Mouse (Mus musculus) liver, postnatal 0 days (tissue): ENCODE data around the gene 4632433K11Rik. TPM values are rescaled to one million over a fixed set of nuclear protein-coding genes. Genes with fewer than 3 reads are reported as not detected.

ENCODE experiments used
- ATAC-seq: fragments of 200-750 bp; cut with Nextera tagmentation; 2 replicates; pipeline ENCODE4 v1.8.0; 2017; ENCODE audit warnings: mild to moderate bottlenecking, moderate library complexity
- DNase-seq: peaks from one replicate; pipeline ENCODE4 v3.0.0-alpha.2; 2016
- H3K27ac ChIP-seq: fragments of 300-500 bp; sonication (generic); 2 replicates; pipeline ENCODE4 v1.5.1; 2014; ENCODE audit warnings: antibody characterized with exemption, moderate library complexity, mild to moderate bottlenecking, low read depth
- H3K27me3 ChIP-seq: fragments of 300-500 bp; sonication (generic); 2 replicates; pipeline ENCODE4 v1.6.1; 2014; ENCODE audit warnings: low read length, control low read depth, mixed read lengths; ENCODE audit not compliant: insufficient read depth
- H3K36me3 ChIP-seq: fragments of 300-500 bp; sonication (generic); replicated peaks from 2 replicates; pipeline ENCODE4 v1.6.1; 2014; ENCODE audit warnings: mild to moderate bottlenecking, control low read depth, low read length, moderate library complexity, mixed read lengths; ENCODE audit not compliant: insufficient read depth
- H3K4me1 ChIP-seq: fragments of 300-500 bp; sonication (generic); 2 replicates; pipeline ENCODE4 v1.6.1; 2014; ENCODE audit warnings: antibody characterized with exemption, mild to moderate bottlenecking, control low read depth; ENCODE audit not compliant: insufficient read depth
- H3K4me2 ChIP-seq: fragments of 300-500 bp; sonication (generic); 2 replicates; pipeline ENCODE4 v1.6.1; 2014; ENCODE audit warnings: low read depth, mild to moderate bottlenecking, low read length, moderate library complexity, mixed read lengths
- H3K4me3 ChIP-seq: fragments of 300-500 bp; sonication (generic); 2 replicates; pipeline ENCODE4 v1.5.1; 2014; ENCODE audit warnings: low read depth, low read length
- H3K9ac ChIP-seq: fragments of 300-500 bp; sonication (generic); replicated peaks from 2 replicates; pipeline ENCODE4 v1.6.1; 2014; ENCODE audit warnings: mild to moderate bottlenecking, moderate library complexity
- H3K9me3 ChIP-seq: fragments of 300-500 bp; sonication (generic); 2 replicates; pipeline ENCODE4 v1.6.1; 2016; ENCODE audit warnings: mild to moderate bottlenecking, control low read depth, low read length, mixed read lengths
- CTCF ChIP-seq: sonication (generic); IDR thresholded peaks from 2 replicates; pipeline ENCODE4 v1.5.1; 2016; ENCODE audit warnings: antibody characterized with exemption, low read depth
- EP300 ChIP-seq: IDR thresholded peaks from 2 replicates; pipeline ENCODE4 v1.6.1; 2016; ENCODE audit warnings: antibody characterized with exemption, low read depth, mild to moderate bottlenecking
- WGBS: fragments of 180-500 bp; shearing (Covaris S2); extraction: QIAGEN DNeasy Blood & Tissue Kit; methylation state at CpG from one replicate; pipeline ENCODE4 v1.1.7; 2014; ENCODE audit not compliant: insufficient replicate concordance; 5-methylcytosine and 5-hydroxymethylcytosine counted together
- polyA plus RNA-seq: library from polyadenylated mRNA; unstranded; fragments of >200 nt; fragmentation: Nextera tagmentation; extraction: Ambion mirVana; gene quantifications from 2 replicates; pipeline ENCODE4 v1.2.1, GENCODE M21; 2015

4632433K11Rik gene
- polyA plus RNA-seq, 1 experiment from 2014 or later: not detected

DNA sequence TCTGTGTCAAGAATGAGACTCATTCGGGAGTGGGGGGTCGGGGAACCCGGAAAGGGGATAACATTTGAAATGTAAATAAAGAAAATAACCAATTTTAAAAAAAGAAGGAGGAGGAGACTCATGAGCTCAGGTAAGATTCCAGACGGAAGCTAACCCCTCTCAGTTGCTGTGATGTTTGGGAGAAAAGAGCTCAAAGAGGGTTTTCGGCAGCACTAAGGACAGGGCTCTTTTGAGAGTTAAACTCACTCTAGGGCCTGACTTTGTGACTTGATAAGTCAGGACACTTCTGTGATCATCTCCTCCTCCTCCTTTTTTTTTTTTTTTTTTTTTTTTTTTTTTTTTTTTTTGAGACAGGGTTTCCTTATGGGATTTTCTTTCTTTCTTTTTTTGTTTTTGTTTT is 5.0 kb downstream of the 4632433K11Rik start:
- no peak for TF ChIP-seq EP300
- no peak for TF ChIP-seq CTCF
- DNase-seq: no peak
- H3K9ac ChIP-seq: peak overlapping the region; percentile 68
- H3K4me1 ChIP-seq: peaks cover 14% of the 10 kb centered on the region
- no peak for ATAC-seq
- H3K27me3 ChIP-seq: no peaks in the 10 kb centered on the region
- H3K36me3 ChIP-seq: no peaks in the 10 kb centered on the region; the same call in 1 of the 2 replicates
- 26% methylated on average over 5 of the region's 5 CpGs for WGBS
- H3K4me2 ChIP-seq: peak overlapping the region; percentile 69
- peak overlapping the region; percentile 67 for H3K4me3 ChIP-seq
- H3K27ac ChIP-seq: peak overlapping the region; percentile 94; the same call in 1 of the 2 replicates
- no peaks in the 10 kb centered on the region for H3K9me3 ChIP-seq

DNA sequence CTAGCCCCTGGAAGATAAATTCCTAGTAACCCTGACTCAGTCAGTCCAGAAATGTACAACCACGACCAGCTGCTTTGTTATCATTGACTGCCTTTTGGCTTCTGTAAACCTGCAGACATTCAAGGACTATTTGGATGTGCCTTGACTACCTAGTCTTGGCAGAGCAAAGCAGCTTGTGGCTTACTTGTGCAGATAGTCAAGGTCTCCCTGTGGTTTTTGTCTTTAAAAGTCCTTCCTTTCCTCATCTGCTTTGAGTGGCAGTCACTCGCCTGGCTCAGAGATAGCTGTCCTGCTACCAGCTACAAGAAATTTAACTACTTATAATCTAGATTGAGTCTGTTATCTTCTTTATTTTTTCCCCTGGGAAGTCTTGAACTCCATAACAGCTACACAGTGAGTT is 11.1 kb downstream of the 4632433K11Rik start:
- no peak for ATAC-seq
- WGBS: 42% methylated on average over 2 of the region's 2 CpGs
- Histone ChIP-seq H3K4me2 (no peak overlapping the region), H3K27me3 (no peaks in the 10 kb centered on the region), H3K36me3 (no peaks in the 10 kb centered on the region), H3K9ac (no peak overlapping the region), H3K4me1 (no peaks in the 10 kb centered on the region), H3K9me3 (no peaks in the 10 kb centered on the region), H3K27ac (no peak overlapping the region), H3K4me3 (no peak overlapping the region)
- TF ChIP-seq EP300 (no peak), CTCF (no peak)
- no peak for DNase-seq

DNA sequence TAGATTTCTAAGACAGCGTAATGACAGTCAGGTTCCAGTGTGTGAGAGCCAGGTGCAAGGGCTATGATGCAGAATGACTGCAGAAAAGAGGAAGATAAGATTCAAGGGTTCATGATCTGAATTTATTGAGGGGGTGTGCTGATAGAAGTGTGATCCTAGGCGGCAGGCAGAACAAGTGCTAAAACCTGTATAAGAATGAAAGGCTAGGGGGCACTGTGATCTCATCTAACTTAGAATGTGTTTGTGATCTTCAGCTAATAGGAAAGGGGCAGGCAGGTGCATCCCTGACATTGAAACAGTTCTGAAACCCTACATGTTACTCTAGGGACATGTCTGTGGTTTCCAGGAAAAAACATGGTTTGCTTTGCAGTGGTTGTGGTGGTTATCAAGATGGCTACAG is 12.2 kb downstream of the 4632433K11Rik start:
- Histone ChIP-seq H3K36me3 (no peaks in the 10 kb centered on the region), H3K9me3 (no peaks in the 10 kb centered on the region), H3K9ac (no peak overlapping the region), H3K4me2 (no peak overlapping the region), H3K27me3 (peaks cover 7% of the 10 kb centered on the region; the same call in 1 of the 2 replicates), H3K4me3 (no peak overlapping the region), H3K4me1 (peaks cover 4% of the 10 kb centered on the region), H3K27ac (no peak overlapping the region)
- no peak for DNase-seq
- TF ChIP-seq EP300 (no peak), CTCF (peak; percentile 36; the same call in 1 of the 2 replicates)
- WGBS: 60% methylated on average over 2 of the region's 2 CpGs
- ATAC-seq: no peak

DNA sequence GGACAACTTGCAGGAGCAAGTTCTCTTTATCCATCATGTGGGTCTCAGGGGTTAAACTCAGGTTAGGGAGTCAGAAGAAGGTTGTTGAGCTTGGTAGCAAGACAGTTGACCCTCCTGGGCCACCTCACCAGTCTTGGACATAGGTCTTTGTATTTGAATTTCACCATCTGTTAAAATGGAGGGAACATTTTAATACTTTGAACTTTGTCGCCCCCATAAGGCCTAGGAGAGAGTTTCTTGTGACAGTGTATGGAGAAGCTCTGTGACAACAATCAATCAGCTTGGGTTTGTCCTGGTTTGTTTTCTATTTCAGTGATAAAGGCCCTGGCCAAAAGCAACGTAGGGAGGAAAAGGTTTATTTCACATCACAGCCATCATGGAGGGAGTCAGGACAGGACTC is 13.4 kb downstream of the 4632433K11Rik start:
- peaks cover 19% of the 10 kb centered on the region for H3K27me3 ChIP-seq
- WGBS: 12% methylated on average over 2 of the region's 2 CpGs
- no peak overlapping the region for H3K9ac ChIP-seq
- ATAC-seq: no peak
- no peak overlapping the region for H3K4me2 ChIP-seq
- no peak overlapping the region for H3K27ac ChIP-seq
- peak; percentile 61 for TF ChIP-seq CTCF
- TF ChIP-seq EP300: no peak
- peaks cover 10% of the 10 kb centered on the region for H3K4me1 ChIP-seq
- H3K9me3 ChIP-seq: no peaks in the 10 kb centered on the region
- DNase-seq: no peak
- H3K4me3 ChIP-seq: no peak overlapping the region
- H3K36me3 ChIP-seq: no peaks in the 10 kb centered on the region

DNA sequence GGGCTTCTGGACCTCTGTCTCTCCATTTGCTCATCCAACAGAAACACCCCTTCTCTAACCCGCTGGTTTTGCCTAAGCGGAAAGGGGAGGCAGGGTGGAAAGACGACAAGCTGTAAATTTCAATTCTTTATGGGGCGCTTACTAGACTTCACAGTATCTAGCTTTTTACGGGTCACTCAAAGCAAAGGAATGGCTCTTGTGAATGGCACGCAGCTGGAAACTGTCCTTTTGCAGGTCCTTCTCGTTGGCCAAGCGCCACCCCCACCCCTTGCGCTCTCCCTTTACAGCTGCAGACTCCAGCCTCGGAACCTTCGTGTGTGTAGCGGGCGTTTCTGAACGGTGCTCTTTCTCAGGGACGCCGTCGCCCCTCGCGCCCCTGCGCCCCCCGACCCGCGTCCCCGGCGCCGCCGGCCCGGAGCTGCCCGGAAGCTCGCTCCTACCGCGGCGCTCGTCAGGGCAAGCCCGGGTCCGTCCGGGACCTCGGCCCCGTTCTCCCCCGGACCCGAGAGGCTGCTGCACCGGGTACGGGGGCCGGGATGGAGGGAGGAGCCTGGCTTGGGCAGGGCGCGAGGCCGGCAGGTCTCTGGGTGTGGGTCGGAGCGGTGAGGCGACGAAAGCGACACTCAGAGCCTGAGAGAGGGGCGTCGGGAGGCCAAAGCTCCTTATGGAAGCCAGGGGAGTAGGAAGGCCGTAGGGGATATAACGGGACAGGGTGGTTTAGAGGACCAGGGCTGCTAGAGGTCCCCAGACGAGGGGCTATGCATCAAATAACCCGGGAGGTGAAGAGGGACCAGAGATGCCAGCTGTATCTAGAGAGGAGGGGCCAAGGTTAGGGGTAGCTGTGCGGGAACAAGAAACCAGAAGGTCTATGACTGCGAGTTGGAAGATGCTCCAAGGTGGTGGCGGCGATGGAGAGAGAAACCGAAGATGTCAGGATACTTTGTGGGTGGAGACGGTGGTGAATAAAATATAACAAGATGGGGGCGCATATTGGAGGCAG is 17.6 kb downstream of the 4632433K11Rik start, which contains the start of gene Zfp580:
TSS of gene Zfp580 (plus strand) at position 346 of the 1,000 bp plus-strand sequence.
- Histone ChIP-seq H3K27ac (peak within 1 kb of the TSS; percentile 51; the same call in 1 of the 2 replicates), H3K4me3 (peak within 1 kb of the TSS; percentile 68), H3K9ac (peak within 1 kb of the TSS; percentile 77), H3K36me3 (no peaks in the 10 kb centered on the region), H3K27me3 (peaks cover 61% of the 10 kb centered on the region), H3K9me3 (no peaks in the 10 kb centered on the region), H3K4me2 (peak within 1 kb of the TSS; percentile 81), H3K4me1 (peaks cover 20% of the 10 kb centered on the region)
- TF ChIP-seq CTCF (no peak), EP300 (no peak)
- ATAC-seq (peak; percentile 88), DNase-seq (peak; percentile 70)
- under 1% methylated on average over 65 of the region's 65 CpGs for WGBS

DNA sequence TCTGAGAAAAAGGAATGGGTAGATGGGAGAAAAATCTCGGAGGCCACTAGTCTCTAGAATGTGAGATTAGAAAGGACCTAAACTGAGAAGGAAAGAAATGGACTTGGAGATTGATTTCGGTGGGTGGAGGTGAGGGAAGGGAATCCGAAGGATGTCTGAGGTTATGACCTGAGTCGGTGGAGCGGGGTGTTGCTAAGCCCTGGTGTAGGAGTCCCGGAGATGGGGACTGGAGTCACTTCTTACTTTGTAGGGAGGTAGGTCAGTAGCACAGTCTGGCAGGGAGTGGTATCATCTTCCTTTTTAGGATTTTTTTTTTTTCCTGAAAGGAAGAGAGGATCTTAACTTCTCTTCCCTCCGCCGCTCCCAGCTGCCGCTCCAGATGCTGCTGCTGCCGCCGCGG is 18.5 kb downstream of the 4632433K11Rik start:
- no peaks in the 10 kb centered on the region for H3K9me3 ChIP-seq
- H3K4me3 ChIP-seq: peak overlapping the region; percentile 68
- DNase-seq: no peak
- no peaks in the 10 kb centered on the region for H3K36me3 ChIP-seq
- ATAC-seq: no peak
- H3K9ac ChIP-seq: 0 out of 2 replicates have a peak overlapping the region, but pooled peaks have one; percentile 13
- TF ChIP-seq EP300 (no peak), CTCF (no peak)
- H3K4me1 ChIP-seq: peaks cover 25% of the 10 kb centered on the region
- peak overlapping the region; percentile 81 for H3K4me2 ChIP-seq
- H3K27ac ChIP-seq: no peak overlapping the region
- H3K27me3 ChIP-seq: peaks cover 70% of the 10 kb centered on the region
- 6% methylated on average over 12 of the region's 12 CpGs for WGBS
